ENCODE assay signal across 14 mouse cellular contexts in genomic region chr7:35146269-35146668, GRCm38 (mm10). TPM values are rescaled to one million over a fixed set of nuclear protein-coding genes. Genes with fewer than 3 reads are reported as not detected.
DNase-seq lines count a peak whose midpoint lies in the region; ATAC-seq lines count a peak whose summit lies in the region.
"Had no signal": no experiment of that assay in that cellular context is flagged by ENCODE, and none has a peak within 500 bp of the region (broad histone marks: within the 10 kb centered on the region; RNA-seq: fewer than 3 reads in every experiment).

No protein-coding gene starts in this region.

- no peaks in the 10 kb centered on the region for H3K27me3 ChIP-seq in kidney, embryonic 16.5 days (ENCODE audit: insufficient read depth, low read length)
- H3K27me3 ChIP-seq in lung, embryonic 16.5 days (ENCODE audit: control insufficient read depth, insufficient read depth, low read depth, low read length) = no peaks in the 10 kb centered on the region
- H3K27me3 ChIP-seq: hindbrain, embryonic 12.5 days had no signal

- DNase-seq in gastrocnemius, postnatal 25 days = peak; percentile 70
- DNase-seq in gastrocnemius, postnatal 14 days = no peak
- DNase-seq in R1 (ENCODE audit: low read depth, low spot score) = peak; percentile 24
- DNase-seq in spleen, adult 12 weeks (ENCODE audit: low spot score) = no peak
- DNase-seq in thymus, postnatal 10 days (ENCODE audit: low spot score in 2 of 2) = no peak
- no peak for DNase-seq in right cerebral cortex, postnatal 10 days (ENCODE audit: low spot score in 2 of 2)
- DNase-seq: adrenal gland, postnatal 36 days; layer of hippocampus, adult 9-11 months; spleen, adult 18-20 months had no signal

- no peaks in the 10 kb centered on the region for H3K36me3 ChIP-seq in kidney, embryonic 16.5 days (ENCODE audit: insufficient read depth, low read length)
- no peaks in the 10 kb centered on the region for H3K36me3 ChIP-seq in lung, embryonic 16.5 days (ENCODE audit: control insufficient read depth, insufficient read depth, low read length)
- H3K36me3 ChIP-seq: hindbrain, embryonic 12.5 days had no signal

- ATAC-seq in kidney, embryonic 16.5 days (ENCODE audit: low FRiP score, low TSS enrichment) = no peak
- ATAC-seq in lung, embryonic 16.5 days (ENCODE audit: low read depth) = peak; percentile 27

- peak overlapping the region; percentile 52; the same call in 1 of the 2 replicates for H3K27ac ChIP-seq in kidney, embryonic 16.5 days (ENCODE audit: low read length)
- H3K27ac ChIP-seq in lung, embryonic 16.5 days (ENCODE audit: low read length) = peak overlapping the region; percentile 79
- H3K27ac ChIP-seq: hindbrain, embryonic 12.5 days had no signal

- WGBS in kidney, embryonic 16.5 days = 74% methylated on average over 10 of the region's 10 CpGs
- WGBS in lung, embryonic 16.5 days = 58% methylated on average over 10 of the region's 10 CpGs

- no peaks in the 10 kb centered on the region for H3K9me3 ChIP-seq in kidney, embryonic 16.5 days (ENCODE audit: low read length)
- no peaks in the 10 kb centered on the region for H3K9me3 ChIP-seq in lung, embryonic 16.5 days (ENCODE audit: control insufficient read depth, low read length)
- H3K9me3 ChIP-seq: hindbrain, embryonic 12.5 days had no signal

- no peak overlapping the region for H3K4me2 ChIP-seq in kidney, embryonic 16.5 days (replicated peaks; ENCODE audit: low read depth, low read length)
- H3K4me2 ChIP-seq in lung, embryonic 16.5 days (ENCODE audit: low read depth, low read length) = no peak overlapping the region
- H3K4me2 ChIP-seq: hindbrain, embryonic 12.5 days had no signal

- H3K9ac ChIP-seq in kidney, embryonic 16.5 days (replicated peaks; ENCODE audit: low read length) = no peak overlapping the region
- H3K9ac ChIP-seq in lung, embryonic 16.5 days (ENCODE audit: low read length) = 0 out of 2 replicates have a peak overlapping the region, but pooled peaks have one; percentile 14
- H3K9ac ChIP-seq: hindbrain, embryonic 12.5 days had no signal

- intact Hi-C loops in gastrocnemius, postnatal 14 days (cut with DNase I; ENCODE audit: low total_unique reads) = no loop called here

- H3K4me3 ChIP-seq in kidney, embryonic 16.5 days (ENCODE audit: low read length) = no peak overlapping the region
- H3K4me3 ChIP-seq in lung, embryonic 16.5 days (ENCODE audit: low read length) = no peak overlapping the region
- H3K4me3 ChIP-seq: hindbrain, embryonic 12.5 days had no signal

- peaks cover 22% of the 10 kb centered on the region for H3K4me1 ChIP-seq in kidney, embryonic 16.5 days (ENCODE audit: insufficient read depth, low read length)
- H3K4me1 ChIP-seq in lung, embryonic 16.5 days (replicated peaks; ENCODE audit: control insufficient read depth, insufficient read depth, low read length) = peaks cover 48% of the 10 kb centered on the region

RNA-seq across cellular contexts. Expression of gene Cebpa, which starts 27.2 kb away (rescaled TPM):
- total RNA-seq in gastrocnemius, postnatal 25 days (2021) = 10 to 100 TPM in 1 of 2 experiments, 1 to 10 TPM in 1; 2.1 to 19.6 TPM
- 1 to 10 TPM; 3.9 to 4.1 TPM for total RNA-seq in gastrocnemius, postnatal 14 days (2021)
- polyA plus RNA-seq in kidney, embryonic 16.5 days (2015; fragmentation: Nextera tagmentation; extraction: Ambion mirVana) = 1.1 and 1.4 TPM in 2 replicates
- polyA plus RNA-seq in lung, embryonic 16.5 days (2015; fragmentation: Nextera tagmentation; extraction: Ambion mirVana) = 7.5 and 9.4 TPM in 2 replicates

RNA-seq across cellular contexts. Expression of gene Slc7a10, which starts 39.9 kb away (rescaled TPM):
- total RNA-seq in gastrocnemius, postnatal 25 days (2021) = 1 to 10 TPM in 1 of 2 experiments, under 1 TPM in 1; 0.31 to 7.7 TPM
- total RNA-seq in gastrocnemius, postnatal 14 days (2021) = 1 to 10 TPM in 1 of 2 experiments, under 1 TPM in 1; 0.84 to 1.3 TPM
- polyA plus RNA-seq in kidney, embryonic 16.5 days (2015; fragmentation: Nextera tagmentation; extraction: Ambion mirVana) = 2.2 and 2.4 TPM in 2 replicates
- 5.3 and 6.2 TPM in 2 replicates for polyA plus RNA-seq in lung, embryonic 16.5 days (2015; fragmentation: Nextera tagmentation; extraction: Ambion mirVana)
- total RNA-seq: common myeloid progenitor, adult 5-6 weeks; granulocyte monocyte progenitor cell, adult 5-6 weeks had no signal

Comparison
In these comparisons a context has a peak if more than half of its experiments do, and no peak if none do; other contexts are left out.
1. DNase-seq: peak in gastrocnemius, postnatal 25 days (single experiment) and R1 (single experiment); none in gastrocnemius, postnatal 14 days (single experiment), spleen, adult 12 weeks (single experiment), thymus, postnatal 10 days (0 of 2) and right cerebral cortex, postnatal 10 days (0 of 2).